Comparison of ENCODE assay signal across 34 mouse cellular contexts in the genomic region with DNA sequence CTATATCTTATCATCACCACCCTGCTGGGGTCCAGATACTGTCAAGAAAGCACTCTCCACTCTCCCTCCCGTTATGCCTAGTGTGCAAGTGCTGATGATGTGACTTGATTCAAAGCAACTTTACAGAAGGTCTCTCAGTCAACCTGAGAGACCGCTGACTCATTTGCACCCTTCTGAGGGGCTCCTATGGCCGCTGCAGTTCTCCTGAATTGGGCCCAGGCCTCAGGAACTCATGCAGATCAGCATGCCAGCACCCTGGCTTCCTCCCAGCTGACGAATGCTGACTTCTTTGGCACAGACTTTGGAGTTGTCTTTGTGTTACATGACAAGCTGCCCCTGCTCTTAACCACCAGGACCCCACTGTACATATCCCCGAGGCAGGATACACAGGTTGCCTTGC. TPM values are rescaled to one million over a fixed set of nuclear protein-coding genes. Genes with fewer than 3 reads are reported as not detected.
"Had no signal": no experiment of that assay in that cellular context is flagged by ENCODE, and none has a peak within 500 bp of the region (broad histone marks: within the 10 kb centered on the region; RNA-seq: fewer than 3 reads in every experiment).

No protein-coding gene starts in this region.

- DNase-seq: cerebellum, adult 8-10 months; cerebellum, adult 9-10 months; cerebellum, adult 9-11 months; cerebellum, postnatal 25 days; cerebellum, postnatal 36 days; embryo, embryonic 11 days; forebrain, postnatal 0 days; gastrocnemius, adult 2 months; gastrocnemius, postnatal 10 days; gastrocnemius, postnatal 14 days; gastrocnemius, postnatal 25 days; gastrocnemius, postnatal 36 days; heart, adult 11 months; heart, adult 18-20 months; heart, adult 2 months had no signal

- H3K36me3 ChIP-seq: embryonic facial prominence, embryonic 10.5 days; embryonic facial prominence, embryonic 12.5 days; embryonic facial prominence, embryonic 13.5 days; embryonic facial prominence, embryonic 15.5 days; forebrain, embryonic 10.5 days; forebrain, embryonic 12.5 days; forebrain, embryonic 15.5 days had no signal

- H3K9me3 ChIP-seq: embryonic facial prominence, embryonic 10.5 days; embryonic facial prominence, embryonic 12.5 days; embryonic facial prominence, embryonic 13.5 days; embryonic facial prominence, embryonic 15.5 days; forebrain, embryonic 10.5 days; forebrain, embryonic 12.5 days; forebrain, embryonic 13.5 days; forebrain, embryonic 15.5 days had no signal

- H3K9ac ChIP-seq: embryonic facial prominence, embryonic 12.5 days; embryonic facial prominence, embryonic 13.5 days; embryonic facial prominence, embryonic 15.5 days; forebrain, embryonic 12.5 days; forebrain, embryonic 13.5 days; forebrain, embryonic 15.5 days; forebrain, postnatal 0 days had no signal

- H3K4me3 ChIP-seq: embryonic facial prominence, embryonic 10.5 days; embryonic facial prominence, embryonic 12.5 days; embryonic facial prominence, embryonic 13.5 days; embryonic facial prominence, embryonic 15.5 days; erythroblast, embryonic 14.5 days; forebrain, embryonic 10.5 days; forebrain, embryonic 12.5 days; forebrain, embryonic 13.5 days; forebrain, embryonic 15.5 days; gastrocnemius, adult 2 months; heart, adult 2 months had no signal

- H3K4me2 ChIP-seq: embryonic facial prominence, embryonic 12.5 days; embryonic facial prominence, embryonic 13.5 days; embryonic facial prominence, embryonic 15.5 days; forebrain, embryonic 12.5 days; forebrain, embryonic 13.5 days; forebrain, embryonic 15.5 days had no signal

- ATAC-seq: forebrain, embryonic 13.5 days; forebrain, embryonic 14.5 days; forebrain, embryonic 15.5 days; forebrain, embryonic 16.5 days; forebrain, postnatal 0 days had no signal

- H3K27me3 ChIP-seq: embryonic facial prominence, embryonic 12.5 days; embryonic facial prominence, embryonic 13.5 days; embryonic facial prominence, embryonic 15.5 days; forebrain, embryonic 13.5 days; forebrain, embryonic 15.5 days had no signal

- H3K27ac ChIP-seq: embryonic facial prominence, embryonic 10.5 days; embryonic facial prominence, embryonic 12.5 days; embryonic facial prominence, embryonic 13.5 days; embryonic facial prominence, embryonic 15.5 days; forebrain, embryonic 10.5 days; forebrain, embryonic 12.5 days; forebrain, embryonic 13.5 days; forebrain, embryonic 15.5 days; gastrocnemius, adult 2 months; heart, adult 2 months had no signal

RNA-seq across cellular contexts. Expression of a gene that starts 21.5 kb away (rescaled TPM):
- total RNA-seq: forebrain, postnatal 0 days had no signal
- polyA plus RNA-seq: forebrain, embryonic 16.5 days; forebrain, postnatal 0 days had no signal

RNA-seq across cellular contexts. Expression of a gene that starts 28.9 kb away (rescaled TPM):
- total RNA-seq: common myeloid progenitor, adult 5-6 weeks; forebrain, postnatal 0 days; gastrocnemius, adult 18-20 months; gastrocnemius, adult 2 months; gastrocnemius, adult 8-10 months; gastrocnemius, postnatal 10 days; gastrocnemius, postnatal 14 days; gastrocnemius, postnatal 25 days; gastrocnemius, postnatal 36 days; gastrocnemius, postnatal 4 days; granulocyte monocyte progenitor cell, adult 5-6 weeks; heart, adult 18-20 months; heart, adult 2 months had no signal
- polyA plus RNA-seq: cortical plate, adult 2 months; embryonic facial prominence, embryonic 10.5 days; embryonic facial prominence, embryonic 11.5 days; embryonic facial prominence, embryonic 12.5 days; embryonic facial prominence, embryonic 13.5 days; embryonic facial prominence, embryonic 15.5 days; erythroblast, embryonic 14.5 days; forebrain, embryonic 10.5 days; forebrain, embryonic 11.5 days; forebrain, embryonic 12.5 days; forebrain, embryonic 13.5 days; forebrain, embryonic 14.5 days; forebrain, embryonic 15.5 days; forebrain, embryonic 16.5 days; forebrain, postnatal 0 days; heart, adult 2 months had no signal
